Mouse (Mus musculus) cerebellum, adult 2 months (tissue): ENCODE measurements around the gene Hist1h4m.
"Not testable (repeated sequence)": the region's sequence is repeated elsewhere in the genome, so short reads cannot be mapped to it uniquely, and the experiment has no call there.

Experiments used
- CTCF ChIP-seq: fragments of 200-500 bp; IDR thresholded peaks from 2 replicates; pipeline ENCODE4 v1.5.1; 2011; ENCODE audit warnings: low read depth, mild to moderate bottlenecking, control low read depth, low read length, moderate library complexity, borderline replicate concordance; ENCODE audit not compliant: insufficient read depth
- POLR2A ChIP-seq: fragments of 200-500 bp; IDR thresholded peaks from 2 replicates; pipeline ENCODE4 v1.6.1; 2011; ENCODE audit warnings: low read length, control low read depth, borderline replicate concordance; ENCODE audit not compliant: insufficient read depth

- not testable (repeated sequence) for TF ChIP-seq CTCF
- peak; percentile 28; the same call in 1 of the 2 replicates for TF ChIP-seq POLR2A
Measured at GRCm38 (mm10) chr13:21831418-21832394, 20.2 kb downstream of the Hist1h4m start, which contains the start of gene Hist1h4n.
